Mouse (Mus musculus): ENCODE data around the gene Nlrp10.

DNA sequence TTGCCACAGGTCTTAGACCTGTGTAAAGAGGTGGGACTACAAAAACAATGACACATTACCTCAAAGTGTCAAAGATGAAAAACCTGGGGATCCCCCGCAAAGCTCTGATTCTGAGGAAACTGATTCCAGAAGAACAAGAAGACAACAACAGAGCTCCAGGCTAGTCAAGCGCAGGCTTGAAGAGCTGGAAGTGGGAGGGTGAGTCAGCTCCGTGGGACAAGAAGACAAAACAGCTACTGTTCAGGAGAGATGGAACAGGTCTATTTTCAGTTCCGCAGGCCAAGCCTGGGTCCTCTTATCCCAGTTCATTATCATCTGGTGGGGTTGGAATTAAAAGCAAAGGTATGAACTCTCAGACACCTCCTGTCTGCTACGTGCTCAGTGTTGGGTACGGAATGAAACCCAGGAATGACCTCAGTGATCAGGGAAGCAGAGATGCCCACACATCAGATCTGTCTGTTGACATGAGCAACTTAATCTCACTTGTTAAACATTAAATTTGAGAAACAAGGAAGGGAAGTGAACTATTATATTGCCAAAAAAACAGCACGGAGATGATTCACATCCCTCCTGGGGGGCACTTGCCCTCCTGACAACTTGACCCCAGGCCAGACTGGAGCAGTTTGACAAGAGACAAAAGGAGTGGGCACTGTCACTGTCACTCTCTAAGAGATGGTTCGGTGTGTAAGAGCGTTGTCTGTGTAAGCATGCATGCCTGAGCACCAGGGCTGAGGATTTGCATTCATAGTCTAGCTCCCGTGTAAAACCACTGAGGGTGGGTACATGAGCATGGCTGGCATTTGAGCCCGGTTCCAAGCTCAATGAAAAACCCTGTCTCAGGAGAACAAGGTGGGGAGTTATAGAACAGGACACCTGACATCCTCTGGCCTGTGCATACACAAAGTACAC, 1.4 kb downstream of the Nlrp10 start:
- TF ChIP-seq CTCF (IDR thresholded peaks at IDR 0.05; ENCODE audit: low read depth) (no peak), EP300 (IDR thresholded peaks at IDR 0.05; ENCODE audit: low read depth) (no peak)
